Mouse (Mus musculus): Measurements from ENCODE around the gene Epb41l4b. TPM values are rescaled to one million over a fixed set of nuclear protein-coding genes. Genes with fewer than 3 reads are reported as not detected.

Epb41l4b gene
- polyA plus RNA-seq, 1 experiment from 2014 or later = 13.9 TPM

- Histone ChIP-seq H3K4me3 (ENCODE audit: low read length) (no peak overlapping the region), H3K9me3 (ENCODE audit: control insufficient read depth, low read length) (no peaks in the 10 kb centered on the region), H3K4me1 (ENCODE audit: control insufficient read depth, insufficient read depth, low read length) (no peaks in the 10 kb centered on the region), H3K9ac (ENCODE audit: low read depth, low read length) (no peak overlapping the region), H3K4me2 (ENCODE audit: low read depth, low read length) (no peak overlapping the region), H3K27me3 (replicated peaks; ENCODE audit: control insufficient read depth, insufficient read depth, low read length) (no peaks in the 10 kb centered on the region), H3K27ac (ENCODE audit: low read length) (no peak overlapping the region), H3K36me3 (ENCODE audit: control insufficient read depth, insufficient read depth, low read length) (no peaks in the 10 kb centered on the region)
- ATAC-seq = no peak
- WGBS = 64% methylated on average over 10 of the region's 10 CpGs
Measured at GRCm38 (mm10) chr4:57082775-57083428, 60.3 kb downstream of the Epb41l4b start.

- no peak overlapping the region for H3K4me3 ChIP-seq (ENCODE audit: low read length)
- H3K27ac ChIP-seq (ENCODE audit: low read length) = no peak overlapping the region
- H3K9me3 ChIP-seq (ENCODE audit: control insufficient read depth, low read length) = no peaks in the 10 kb centered on the region
- no peaks in the 10 kb centered on the region for H3K27me3 ChIP-seq (replicated peaks; ENCODE audit: control insufficient read depth, insufficient read depth, low read length)
- H3K4me1 ChIP-seq (ENCODE audit: control insufficient read depth, insufficient read depth, low read length) = no peaks in the 10 kb centered on the region
- no peaks in the 10 kb centered on the region for H3K36me3 ChIP-seq (ENCODE audit: control insufficient read depth, insufficient read depth, low read length)
- ATAC-seq = no peak
- no peak overlapping the region for H3K4me2 ChIP-seq (ENCODE audit: low read depth, low read length)
- WGBS = 65% methylated on average over 7 of the region's 7 CpGs
- H3K9ac ChIP-seq (ENCODE audit: low read depth, low read length) = no peak overlapping the region
Measured at GRCm38 (mm10) chr4:57081463-57081862, 61.8 kb downstream of the Epb41l4b start.

- H3K4me2 ChIP-seq (ENCODE audit: low read depth, low read length) = no peak overlapping the region
- ATAC-seq = no peak
- H3K27me3 ChIP-seq (replicated peaks; ENCODE audit: control insufficient read depth, insufficient read depth, low read length) = no peaks in the 10 kb centered on the region
- H3K27ac ChIP-seq (ENCODE audit: low read length) = no peak overlapping the region
- no peaks in the 10 kb centered on the region; the same call in 1 of the 2 replicates for H3K4me1 ChIP-seq (ENCODE audit: control insufficient read depth, insufficient read depth, low read length)
- no peak overlapping the region for H3K9ac ChIP-seq (ENCODE audit: low read depth, low read length)
- 53% methylated on average over 7 of the region's 7 CpGs for WGBS
- H3K9me3 ChIP-seq (ENCODE audit: control insufficient read depth, low read length) = no peaks in the 10 kb centered on the region
- H3K36me3 ChIP-seq (ENCODE audit: control insufficient read depth, insufficient read depth, low read length) = no peaks in the 10 kb centered on the region
- no peak overlapping the region for H3K4me3 ChIP-seq (ENCODE audit: low read length)
Measured at GRCm38 (mm10) chr4:57073843-57074242, 69.4 kb downstream of the Epb41l4b start.

- no peaks in the 10 kb centered on the region for H3K9me3 ChIP-seq (ENCODE audit: control insufficient read depth, low read length)
- ATAC-seq = no peak
- H3K27me3 ChIP-seq (replicated peaks; ENCODE audit: control insufficient read depth, insufficient read depth, low read length) = no peaks in the 10 kb centered on the region
- no peak overlapping the region for H3K27ac ChIP-seq (ENCODE audit: low read length)
- no peak overlapping the region for H3K9ac ChIP-seq (ENCODE audit: low read depth, low read length)
- no peak overlapping the region for H3K4me2 ChIP-seq (ENCODE audit: low read depth, low read length)
- H3K4me3 ChIP-seq (ENCODE audit: low read length) = no peak overlapping the region
- no peaks in the 10 kb centered on the region; the same call in 1 of the 2 replicates for H3K4me1 ChIP-seq (ENCODE audit: control insufficient read depth, insufficient read depth, low read length)
- H3K36me3 ChIP-seq (ENCODE audit: control insufficient read depth, insufficient read depth, low read length) = no peaks in the 10 kb centered on the region
- WGBS = 60% methylated on average over 14 of the region's 14 CpGs
Measured at GRCm38 (mm10) chr4:57073174-57073573, 70.1 kb downstream of the Epb41l4b start.

GRCm38 (mm10) chr4:57070640-57071039, 72.6 kb downstream of the Epb41l4b start:
- 64% methylated on average over 6 of the region's 6 CpGs for WGBS
- ATAC-seq = peak; percentile 47
- no peak overlapping the region for H3K9ac ChIP-seq (ENCODE audit: low read depth, low read length)
- H3K27me3 ChIP-seq (replicated peaks; ENCODE audit: control insufficient read depth, insufficient read depth, low read length) = no peaks in the 10 kb centered on the region
- no peaks in the 10 kb centered on the region for H3K9me3 ChIP-seq (ENCODE audit: control insufficient read depth, low read length)
- H3K4me2 ChIP-seq (ENCODE audit: low read depth, low read length) = no peak overlapping the region
- no peak overlapping the region for H3K4me3 ChIP-seq (ENCODE audit: low read length)
- no peaks in the 10 kb centered on the region for H3K36me3 ChIP-seq (ENCODE audit: control insufficient read depth, insufficient read depth, low read length)
- no peak overlapping the region for H3K27ac ChIP-seq (ENCODE audit: low read length)
- H3K4me1 ChIP-seq (ENCODE audit: control insufficient read depth, insufficient read depth, low read length) = no peaks in the 10 kb centered on the region; the same call in 1 of the 2 replicates

GRCm38 (mm10) chr4:57068397-57068796, 74.8 kb downstream of the Epb41l4b start:
- H3K4me1 ChIP-seq (ENCODE audit: control insufficient read depth, insufficient read depth, low read length) = peaks cover 7% of the 10 kb centered on the region
- ATAC-seq = no peak
- no peaks in the 10 kb centered on the region for H3K9me3 ChIP-seq (ENCODE audit: control insufficient read depth, low read length)
- H3K4me2 ChIP-seq (ENCODE audit: low read depth, low read length) = no peak overlapping the region
- no peak overlapping the region for H3K27ac ChIP-seq (ENCODE audit: low read length)
- H3K36me3 ChIP-seq (ENCODE audit: control insufficient read depth, insufficient read depth, low read length) = no peaks in the 10 kb centered on the region
- H3K27me3 ChIP-seq (replicated peaks; ENCODE audit: control insufficient read depth, insufficient read depth, low read length) = no peaks in the 10 kb centered on the region
- H3K9ac ChIP-seq (ENCODE audit: low read depth, low read length) = no peak overlapping the region
- H3K4me3 ChIP-seq (ENCODE audit: low read length) = no peak overlapping the region
- 54% methylated on average over 7 of the region's 7 CpGs for WGBS

- Histone ChIP-seq H3K9ac (ENCODE audit: low read depth, low read length) (no peak overlapping the region), H3K36me3 (ENCODE audit: control insufficient read depth, insufficient read depth, low read length) (no peaks in the 10 kb centered on the region), H3K4me1 (ENCODE audit: control insufficient read depth, insufficient read depth, low read length) (peaks cover 7% of the 10 kb centered on the region), H3K4me2 (ENCODE audit: low read depth, low read length) (no peak overlapping the region), H3K27me3 (replicated peaks; ENCODE audit: control insufficient read depth, insufficient read depth, low read length) (no peaks in the 10 kb centered on the region), H3K27ac (ENCODE audit: low read length) (no peak overlapping the region), H3K4me3 (ENCODE audit: low read length) (no peak overlapping the region), H3K9me3 (ENCODE audit: control insufficient read depth, low read length) (no peaks in the 10 kb centered on the region)
- 75% methylated on average over 5 of the region's 5 CpGs for WGBS
- no peak for ATAC-seq
Measured at GRCm38 (mm10) chr4:57067801-57068200, 75.4 kb downstream of the Epb41l4b start.

GRCm38 (mm10) chr4:57066936-57067335, 76.3 kb downstream of the Epb41l4b start:
- peaks cover 7% of the 10 kb centered on the region for H3K4me1 ChIP-seq (ENCODE audit: control insufficient read depth, insufficient read depth, low read length)
- no peaks in the 10 kb centered on the region for H3K36me3 ChIP-seq (ENCODE audit: control insufficient read depth, insufficient read depth, low read length)
- H3K4me3 ChIP-seq (ENCODE audit: low read length) = no peak overlapping the region
- WGBS = 86% methylated on average over 2 of the region's 2 CpGs
- no peak overlapping the region for H3K9ac ChIP-seq (ENCODE audit: low read depth, low read length)
- H3K9me3 ChIP-seq (ENCODE audit: control insufficient read depth, low read length) = no peaks in the 10 kb centered on the region
- no peak overlapping the region for H3K4me2 ChIP-seq (ENCODE audit: low read depth, low read length)
- ATAC-seq = no peak
- no peaks in the 10 kb centered on the region for H3K27me3 ChIP-seq (replicated peaks; ENCODE audit: control insufficient read depth, insufficient read depth, low read length)
- H3K27ac ChIP-seq (ENCODE audit: low read length) = no peak overlapping the region

- H3K27ac ChIP-seq (ENCODE audit: low read length) = no peak overlapping the region
- no peaks in the 10 kb centered on the region for H3K36me3 ChIP-seq (ENCODE audit: control insufficient read depth, insufficient read depth, low read length)
- no peak overlapping the region for H3K4me2 ChIP-seq (ENCODE audit: low read depth, low read length)
- H3K4me3 ChIP-seq (ENCODE audit: low read length) = no peak overlapping the region
- peak; percentile 75 for ATAC-seq
- H3K4me1 ChIP-seq (ENCODE audit: control insufficient read depth, insufficient read depth, low read length) = peaks cover 7% of the 10 kb centered on the region
- H3K9ac ChIP-seq (ENCODE audit: low read depth, low read length) = no peak overlapping the region
- H3K9me3 ChIP-seq (ENCODE audit: control insufficient read depth, low read length) = no peaks in the 10 kb centered on the region
- no peaks in the 10 kb centered on the region for H3K27me3 ChIP-seq (replicated peaks; ENCODE audit: control insufficient read depth, insufficient read depth, low read length)
- 36% methylated on average over 4 of the region's 4 CpGs for WGBS
Measured at GRCm38 (mm10) chr4:57065273-57065672, 78.0 kb downstream of the Epb41l4b start.

GRCm38 (mm10) chr4:57064830-57065229, 78.4 kb downstream of the Epb41l4b start:
- H3K27me3 ChIP-seq (replicated peaks; ENCODE audit: control insufficient read depth, insufficient read depth, low read length) = no peaks in the 10 kb centered on the region
- peak; percentile 17; the same call in 1 of the 2 replicates for ATAC-seq
- no peaks in the 10 kb centered on the region for H3K36me3 ChIP-seq (ENCODE audit: control insufficient read depth, insufficient read depth, low read length)
- H3K4me3 ChIP-seq (ENCODE audit: low read length) = no peak overlapping the region
- H3K4me1 ChIP-seq (ENCODE audit: control insufficient read depth, insufficient read depth, low read length) = peaks cover 7% of the 10 kb centered on the region
- H3K4me2 ChIP-seq (ENCODE audit: low read depth, low read length) = no peak overlapping the region
- no peak overlapping the region for H3K27ac ChIP-seq (ENCODE audit: low read length)
- no peaks in the 10 kb centered on the region for H3K9me3 ChIP-seq (ENCODE audit: control insufficient read depth, low read length)
- no peak overlapping the region for H3K9ac ChIP-seq (ENCODE audit: low read depth, low read length)
- WGBS = 20% methylated on average over 2 of the region's 2 CpGs
